Mouse (Mus musculus) layer of hippocampus, adult 9-11 months (tissue): ENCODE data around the gene Fstl4.
"Not testable (repeated sequence)": the region's sequence is repeated elsewhere in the genome, so short reads cannot be mapped to it uniquely, and the experiment has no call there.

ENCODE experiments used
- DNase-seq: peaks from one replicate; pipeline ENCODE4 v3.0.0; 2022

The Fstl4 gene

DNA sequence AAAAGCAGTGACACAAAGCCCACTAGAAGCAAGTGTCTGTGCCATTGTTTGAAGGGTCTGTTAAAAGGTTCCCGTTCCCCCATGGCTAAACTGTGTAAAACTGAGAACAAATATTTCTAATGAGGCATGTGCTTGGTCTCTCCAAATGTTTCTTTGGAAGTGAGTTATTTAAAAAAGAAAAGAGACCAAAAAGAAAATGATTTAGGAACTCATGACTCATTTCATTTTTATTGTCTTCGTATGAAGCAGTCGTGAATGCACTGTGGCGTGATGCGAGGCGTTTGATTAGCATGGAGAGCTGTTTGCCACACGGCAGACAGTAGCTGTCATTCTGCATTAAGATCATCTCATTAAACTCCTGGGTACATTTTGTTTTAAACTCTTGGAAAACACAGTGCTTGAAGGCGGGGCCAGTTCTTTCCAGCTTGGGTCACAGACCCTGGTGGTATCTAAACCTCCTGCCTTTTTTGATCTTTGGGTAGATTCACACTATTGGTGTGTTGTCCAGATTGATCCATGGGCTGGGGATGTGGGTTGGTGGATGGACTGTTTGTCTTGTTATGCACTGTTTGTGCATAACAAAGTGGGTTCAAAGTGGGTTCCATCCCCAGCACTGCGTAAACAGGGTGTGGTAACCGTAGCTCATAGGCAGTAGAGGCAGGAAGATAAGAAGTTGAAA lies 376.4 kb downstream of the Fstl4 start:
- peak; percentile 42 for DNase-seq

DNA sequence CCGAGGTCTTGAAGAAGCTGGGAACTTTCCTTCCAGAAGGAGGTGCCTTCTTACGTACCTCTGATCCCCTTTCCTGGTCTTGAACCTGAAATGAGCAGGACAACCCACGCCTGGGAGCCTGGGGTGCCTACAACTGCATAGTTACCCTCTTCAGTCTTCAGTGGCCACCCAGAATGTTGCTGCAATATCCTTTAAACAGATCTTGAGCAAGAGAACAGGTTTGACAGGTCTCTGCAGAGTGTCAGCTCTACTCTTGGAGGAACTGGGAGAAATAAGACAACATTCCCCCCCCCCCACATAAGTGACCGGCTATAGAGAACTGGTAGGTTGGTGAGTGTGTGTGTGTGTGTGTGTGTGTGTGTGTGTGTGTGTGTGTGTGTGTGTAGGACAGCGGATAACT lies 379.1 kb downstream of the Fstl4 start:
- no peak for DNase-seq

DNA sequence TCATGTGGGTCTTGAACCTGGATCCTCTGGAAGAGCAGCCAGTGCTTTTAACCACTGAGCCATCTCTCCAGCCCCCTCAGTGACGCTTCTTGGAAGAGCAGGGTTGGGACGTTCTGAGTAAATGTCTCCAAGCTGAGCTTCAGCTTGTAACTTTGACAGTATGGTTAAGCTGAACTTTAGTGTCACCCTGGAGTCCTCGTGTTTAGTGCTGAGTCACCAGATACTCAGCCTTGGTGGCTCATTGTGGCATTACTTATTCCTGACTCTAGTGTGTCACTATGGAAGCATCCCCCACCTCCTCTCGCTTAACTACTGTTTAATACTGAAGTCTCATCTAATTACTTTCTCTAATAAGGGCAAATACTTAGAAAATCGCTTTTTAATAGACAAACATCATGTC lies 380.1 kb downstream of the Fstl4 start:
- DNase-seq = no peak

DNA sequence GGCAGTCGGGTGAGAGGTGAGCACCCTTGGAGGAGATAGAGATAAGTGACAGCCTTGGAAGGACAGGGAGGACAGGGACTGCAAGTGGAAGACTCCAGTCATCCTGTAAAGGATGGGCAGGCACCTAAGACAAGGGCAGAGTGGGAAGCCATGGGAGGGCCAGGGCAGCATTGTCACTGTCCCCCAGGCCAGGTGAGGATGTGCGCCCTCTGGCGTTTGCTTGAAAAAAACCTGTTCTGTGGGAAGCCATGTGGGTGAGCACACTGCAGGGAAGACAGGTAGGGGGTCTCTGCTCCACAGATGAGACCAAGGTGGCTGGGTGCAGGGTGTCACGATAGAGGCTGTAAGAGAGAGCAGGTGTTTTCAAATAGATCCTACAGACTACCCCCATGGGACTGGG lies 381.9 kb downstream of the Fstl4 start:
- DNase-seq = no peak

DNA sequence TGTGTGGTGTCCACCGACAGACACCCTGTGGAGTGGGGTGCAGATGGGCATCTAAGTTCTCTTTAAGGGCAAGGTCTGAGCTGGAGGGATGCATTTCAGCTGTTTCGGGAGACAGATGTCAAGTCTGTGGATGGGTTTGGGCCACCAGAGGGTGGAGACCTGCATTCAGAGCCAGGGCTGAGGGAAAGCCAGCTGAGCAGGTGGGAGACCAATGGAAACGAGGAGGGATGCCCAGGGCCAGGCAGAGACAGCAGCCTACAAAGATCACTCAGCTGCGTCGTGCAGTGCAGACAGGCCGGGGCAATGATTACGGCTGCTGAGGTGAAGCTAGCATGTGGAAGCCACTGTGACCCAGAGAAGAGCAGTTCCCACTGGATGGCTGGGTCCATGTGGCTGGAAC lies 392.0 kb downstream of the Fstl4 start:
- no peak for DNase-seq

GRCm38 (mm10) chr11:53157621-53158259 lies 393.3 kb downstream of the Fstl4 start:
- no peak for DNase-seq

DNA sequence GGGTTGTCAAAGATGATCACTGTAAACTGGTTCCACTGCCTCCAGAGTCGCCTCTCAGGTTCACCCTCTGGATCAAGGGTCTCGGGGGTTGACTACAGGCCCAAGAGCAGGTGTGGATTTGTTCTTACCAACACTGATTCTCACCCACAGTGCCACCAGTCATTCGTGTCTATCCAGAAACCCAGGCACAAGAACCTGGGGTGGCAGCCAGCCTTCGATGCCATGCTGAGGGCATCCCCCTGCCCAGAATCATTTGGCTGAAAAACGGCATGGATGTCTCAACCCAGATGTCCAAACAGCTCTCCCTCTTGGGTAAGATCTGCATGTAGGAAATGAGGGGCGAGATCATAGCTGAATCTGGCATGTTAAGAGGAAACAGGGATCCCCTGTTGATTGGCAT lies 398.0 kb downstream of the Fstl4 start:
- no peak for DNase-seq

DNA sequence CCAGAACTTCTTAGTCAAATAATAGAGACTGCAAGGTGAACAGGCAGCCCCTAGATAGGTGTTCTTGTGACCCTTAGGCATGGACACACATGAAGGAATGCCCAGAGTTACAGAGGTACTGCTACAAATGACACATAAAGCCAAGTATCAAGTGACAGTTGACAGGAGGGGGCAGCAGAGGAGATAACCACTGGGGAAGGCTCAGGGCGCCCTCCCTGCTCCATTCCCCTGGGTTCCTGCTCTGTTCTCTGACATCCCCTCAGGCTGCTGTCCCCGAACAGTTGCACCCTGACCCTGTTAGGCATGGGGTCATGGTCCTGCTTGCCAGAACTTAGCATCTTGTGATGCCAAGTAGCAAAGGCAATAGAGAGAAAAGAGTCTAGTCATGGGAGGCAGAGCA lies 402.0 kb downstream of the Fstl4 start:
- no peak for DNase-seq

DNA sequence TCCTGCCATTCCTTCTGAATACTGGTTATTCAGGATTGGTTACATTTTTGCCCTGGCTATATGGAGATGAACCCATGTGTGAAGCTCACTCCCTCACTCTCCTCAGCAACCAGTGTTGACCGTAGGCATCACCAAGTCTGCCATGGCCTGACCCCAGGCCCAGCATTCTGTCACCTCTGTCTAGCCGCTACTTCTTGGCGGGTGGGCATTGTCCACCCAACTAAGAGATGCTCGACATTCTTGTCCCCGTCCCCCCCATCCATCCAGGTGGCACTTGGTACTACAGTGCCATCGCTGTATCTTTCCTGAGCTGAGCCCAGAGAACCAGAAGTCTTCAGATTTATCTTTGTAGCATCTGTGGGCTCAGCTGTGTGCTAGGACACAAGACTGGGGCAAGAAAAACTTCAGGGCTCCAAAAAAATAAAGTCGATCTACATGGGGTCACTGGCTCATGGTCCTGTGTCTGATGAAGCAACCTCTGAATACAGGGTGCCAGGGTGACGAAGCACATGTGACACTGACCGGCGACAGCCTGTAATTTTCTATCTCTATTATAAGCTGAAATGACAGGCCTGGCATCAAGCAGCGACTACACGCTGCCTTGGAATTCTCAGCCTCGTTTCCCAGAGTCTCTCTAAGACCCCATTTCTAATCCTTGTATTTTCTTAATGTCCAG lies 417.9 kb downstream of the Fstl4 start:
- no peak for DNase-seq

DNA sequence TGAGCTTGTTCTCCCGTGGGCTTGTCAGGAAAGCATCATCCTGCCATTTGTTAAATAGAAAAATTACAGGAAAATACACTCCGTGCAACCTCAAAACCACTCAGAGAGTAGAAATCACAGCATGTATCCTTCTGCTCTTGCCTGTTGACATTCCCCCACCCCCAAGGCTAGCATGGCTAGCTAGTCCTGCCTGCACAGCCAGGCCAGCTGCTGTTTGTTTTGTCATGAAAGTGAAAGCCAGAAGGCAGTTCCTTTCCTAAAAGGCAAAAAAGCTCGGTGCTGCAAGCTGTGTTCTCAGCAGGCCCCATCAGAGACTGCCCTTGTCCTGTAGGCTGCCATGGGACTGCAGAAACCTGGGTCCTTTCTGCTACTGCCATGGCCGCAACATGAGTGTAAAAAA lies 418.4 kb downstream of the Fstl4 start:
- peak; percentile 56 for DNase-seq

GRCm38 (mm10) chr11:53184046-53184445 lies 419.6 kb downstream of the Fstl4 start:
- no peak for DNase-seq

- no peak for DNase-seq
Observed at GRCm38 (mm10) chr11:53184698-53185097, 420.3 kb downstream of the Fstl4 start.

GRCm38 (mm10) chr11:53187427-53188140 lies 423.1 kb downstream of the Fstl4 start:
- no peak for DNase-seq

- DNase-seq = not testable (repeated sequence)
Observed at GRCm38 (mm10) chr11:53196551-53196950, 432.1 kb downstream of the Fstl4 start.

DNA sequence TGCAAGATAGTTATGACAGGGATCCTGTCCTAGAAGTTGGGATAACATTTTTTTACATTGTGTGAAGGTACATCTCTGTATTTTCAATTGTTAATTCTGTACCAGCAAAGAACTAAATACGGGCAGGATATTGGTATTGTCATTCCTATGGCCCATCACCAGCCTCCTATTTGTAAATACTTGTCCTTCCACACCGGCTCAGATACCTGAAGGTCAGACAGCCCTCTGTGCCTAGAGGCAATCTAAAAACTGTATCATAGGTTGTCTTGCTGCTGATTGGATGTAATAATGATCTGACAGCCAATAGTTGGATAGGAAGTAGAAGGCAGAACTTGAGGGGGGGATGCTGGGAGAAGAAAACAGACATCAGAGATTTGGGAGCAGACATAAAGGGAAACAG lies 432.7 kb downstream of the Fstl4 start:
- no peak for DNase-seq

DNA sequence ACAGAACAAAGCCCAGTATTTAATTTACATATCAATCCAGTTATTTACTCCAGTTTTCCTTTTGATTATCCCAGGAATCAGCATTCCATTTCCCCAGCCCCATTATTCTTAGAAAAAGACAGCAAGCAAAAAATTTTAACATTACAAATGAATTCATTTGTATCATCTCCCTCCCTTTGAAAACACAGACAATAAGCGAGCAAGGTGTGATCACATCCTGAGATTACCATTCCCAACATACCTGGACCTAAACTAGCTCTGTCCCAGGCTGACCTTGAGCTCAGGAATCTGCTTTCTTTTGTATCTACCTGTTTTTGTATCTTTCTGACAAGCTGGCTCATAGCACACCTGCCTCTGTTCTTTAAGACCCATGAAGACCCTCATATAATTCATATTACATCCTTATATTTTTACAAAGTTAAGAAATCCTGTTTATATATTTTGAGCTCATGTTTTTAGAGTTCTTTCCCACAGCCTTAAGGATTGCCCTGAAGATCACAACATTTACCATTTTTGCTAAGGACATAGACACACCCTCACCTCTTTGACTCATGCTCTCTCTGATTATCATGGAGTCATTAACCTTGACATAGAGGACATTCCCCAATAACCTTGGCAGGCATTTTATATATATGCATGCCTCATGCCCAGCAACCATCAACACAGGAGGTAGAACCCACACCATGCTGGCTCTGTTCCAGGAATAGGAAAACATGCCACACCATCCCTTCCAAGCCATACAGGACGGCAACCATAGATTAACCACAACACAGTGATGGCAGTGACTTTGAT lies 438.2 kb downstream of the Fstl4 start:
- DNase-seq = no peak

GRCm38 (mm10) chr11:53210876-53211275 lies 446.4 kb downstream of the Fstl4 start:
- no peak for DNase-seq

DNA sequence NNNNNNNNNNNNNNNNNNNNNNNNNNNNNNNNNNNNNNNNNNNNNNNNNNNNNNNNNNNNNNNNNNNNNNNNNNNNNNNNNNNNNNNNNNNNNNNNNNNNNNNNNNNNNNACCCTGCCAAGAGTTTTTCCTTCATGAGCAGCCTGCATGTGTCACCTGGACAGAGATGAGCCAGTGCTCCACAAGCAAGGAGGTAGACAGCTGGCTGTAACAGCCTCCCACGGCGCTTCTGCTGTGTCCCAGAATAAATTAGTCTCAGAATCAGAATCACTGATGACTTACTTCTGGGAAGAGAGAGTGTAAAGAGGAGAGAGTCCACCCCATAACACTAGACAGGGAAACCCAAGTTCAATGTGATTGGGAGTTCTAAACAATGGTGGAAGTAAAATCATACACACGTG lies 464.6 kb downstream of the Fstl4 start:
- peak; percentile 70 for DNase-seq

DNA sequence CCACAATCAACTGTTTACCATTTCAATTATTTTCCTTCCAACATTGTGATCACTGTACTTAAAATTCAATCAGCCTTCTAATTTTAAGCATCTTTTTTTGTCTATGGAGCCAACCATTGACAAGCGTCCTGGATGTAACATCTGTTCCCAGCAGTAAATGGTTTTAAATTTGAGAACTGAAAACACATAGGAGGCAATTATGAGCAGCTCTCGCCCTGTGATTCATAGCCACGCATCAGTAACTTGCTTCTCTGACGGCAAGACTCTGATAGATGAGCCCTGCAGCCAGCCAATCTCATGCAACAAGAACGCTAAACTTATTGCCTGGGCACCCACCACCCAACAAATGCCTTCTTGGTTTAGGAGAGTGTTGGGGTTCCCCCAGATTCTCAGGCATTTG lies 467.4 kb downstream of the Fstl4 start:
- peak; percentile 29 for DNase-seq

- DNase-seq = no peak
Observed at GRCm38 (mm10) chr11:53233590-53233989, 469.2 kb downstream of the Fstl4 start.
